Mouse (Mus musculus) hindbrain, embryonic 11.5 days (tissue): ENCODE measurements around the gene Kmt5a. TPM values are rescaled to one million over a fixed set of nuclear protein-coding genes. Genes with fewer than 3 reads are reported as not detected.

Experiments used
- ATAC-seq: fragments of 200-750 bp; cut with Nextera tagmentation; 2 replicates; pipeline ENCODE4 v1.8.0; 2017; ENCODE audit warnings: mild to moderate bottlenecking, moderate TSS enrichment, moderate library complexity; ENCODE audit not compliant: low FRiP score
- DNase-seq: peaks from one replicate; pipeline ENCODE4 v3.0.0-alpha.2; 2015; ENCODE audit warnings: low spot score
- H3K27ac ChIP-seq: fragments of 300-500 bp; sonication (generic); 2 replicates; pipeline ENCODE4 v1.5.1; 2014; ENCODE audit warnings: mild to moderate bottlenecking, low read depth, low read length
- H3K27me3 ChIP-seq: fragments of 300-500 bp; sonication (generic); 2 replicates; pipeline ENCODE4 v1.6.1; 2014; ENCODE audit warnings: mild to moderate bottlenecking, low read length, moderate library complexity, mixed read lengths; ENCODE audit not compliant: control insufficient read depth, insufficient read depth
- H3K36me3 ChIP-seq: fragments of 300-500 bp; sonication (generic); 2 replicates; pipeline ENCODE4 v1.6.1; 2014; ENCODE audit warnings: mild to moderate bottlenecking, low read length, moderate library complexity, mixed read lengths; ENCODE audit not compliant: control insufficient read depth, insufficient read depth
- H3K4me1 ChIP-seq: fragments of 300-500 bp; sonication (generic); replicated peaks from 2 replicates; pipeline ENCODE4 v1.6.1; 2014; ENCODE audit warnings: low read length, mixed read lengths; ENCODE audit not compliant: control insufficient read depth, insufficient read depth
- H3K4me2 ChIP-seq: fragments of 300-500 bp; sonication (generic); replicated peaks from 2 replicates; pipeline ENCODE4 v1.6.1; 2014; ENCODE audit warnings: mild to moderate bottlenecking, low read depth, low read length
- H3K4me3 ChIP-seq: fragments of 300-500 bp; sonication (generic); 2 replicates; pipeline ENCODE4 v1.5.1; 2014; ENCODE audit warnings: low read depth, low read length
- H3K9ac ChIP-seq: fragments of 300-500 bp; sonication (generic); 2 replicates; pipeline ENCODE4 v1.6.1; 2014; ENCODE audit warnings: low read depth, low read length
- H3K9me3 ChIP-seq: fragments of 300-500 bp; sonication (generic); 2 replicates; pipeline ENCODE4 v1.6.1; 2016; ENCODE audit warnings: low read length; ENCODE audit not compliant: control insufficient read depth
- whole genome bisulfite sequencing: fragments of 180-500 bp; shearing (Covaris S2); extraction: QIAGEN DNeasy Blood & Tissue Kit; methylation state at CpG from one replicate; pipeline ENCODE4 v1.1.7; 2014; 5-methylcytosine and 5-hydroxymethylcytosine counted together
- polyA plus RNA-seq: library from polyadenylated mRNA; unstranded; fragments of >200 nt; fragmentation: Nextera tagmentation; extraction: Ambion mirVana; gene quantifications from 2 replicates; pipeline ENCODE4 v1.2.1, GENCODE M21; 2014

The Kmt5a gene
- polyA plus RNA-seq, 1 experiment from 2014 or later: 52.2 TPM

DNA sequence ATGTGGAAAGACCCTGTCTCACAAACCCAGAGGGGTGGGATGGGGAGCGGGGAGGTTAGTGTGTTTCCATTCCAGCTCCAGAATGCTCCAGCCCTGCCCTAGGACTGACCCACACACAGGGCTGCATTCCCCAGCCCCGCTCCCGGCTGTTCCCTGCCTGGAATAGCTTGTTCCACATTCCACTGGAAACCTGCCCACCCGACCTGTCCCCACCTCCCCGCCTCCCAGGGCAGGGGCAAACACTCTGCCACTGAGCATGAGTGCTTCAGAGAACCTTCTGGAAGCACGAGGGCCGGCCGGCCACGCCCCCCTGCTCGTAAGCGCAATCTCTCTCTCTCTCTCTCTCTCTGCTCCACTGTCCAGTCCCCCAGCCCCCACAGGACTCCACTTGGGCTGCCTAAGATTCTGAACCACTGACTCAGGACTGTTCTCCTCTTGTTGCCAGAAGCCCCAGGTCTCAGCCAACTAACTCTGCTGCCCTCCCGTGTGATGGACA, 70.1 kb downstream of the Kmt5a start:
- H3K27ac ChIP-seq: no peak overlapping the region
- 81% methylated on average over 11 of the region's 12 CpGs for WGBS

DNA sequence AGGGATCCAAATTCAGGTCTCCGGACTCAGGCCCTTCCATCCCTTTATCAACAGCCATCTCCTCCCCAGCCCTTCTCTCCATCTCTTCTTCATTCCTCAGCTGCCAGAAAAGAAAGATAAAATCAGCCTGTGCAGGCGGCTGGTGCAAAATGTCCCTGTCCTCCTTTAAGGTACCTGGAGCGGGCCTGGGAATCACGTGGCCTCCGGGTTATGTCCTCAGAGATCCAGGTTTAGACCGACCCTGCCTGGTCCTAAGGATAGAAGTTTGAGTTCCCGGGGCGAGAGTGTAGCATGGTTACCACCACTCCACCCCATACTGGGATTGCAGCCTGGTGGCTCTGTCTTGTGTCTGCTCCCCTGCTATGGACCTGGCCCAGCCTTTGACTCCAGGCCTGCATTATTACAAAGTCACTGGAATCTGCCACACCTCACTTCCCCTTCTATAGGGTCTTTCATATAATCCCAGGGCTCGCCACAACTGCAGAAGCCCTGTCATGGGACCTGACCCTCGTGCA, 70.9 kb downstream of the Kmt5a start:
- H3K4me2 ChIP-seq: no peak overlapping the region
- H3K4me1 ChIP-seq: no peaks in the 10 kb centered on the region
- 88% methylated on average over 10 of the region's 10 CpGs for WGBS
- no peak overlapping the region for H3K4me3 ChIP-seq
- H3K9me3 ChIP-seq: no peaks in the 10 kb centered on the region
- ATAC-seq: no peak
- no peak overlapping the region for H3K9ac ChIP-seq
- DNase-seq: no peak
- 0 out of 2 replicates have a peak, but pooled peaks cover 2% of the 10 kb centered on the region for H3K36me3 ChIP-seq
- H3K27ac ChIP-seq: no peak overlapping the region
- H3K27me3 ChIP-seq: no peaks in the 10 kb centered on the region

More for the DNA sequence above, 70.1 kb downstream of the Kmt5a start:
- DNase-seq: no peak
- H3K4me3 ChIP-seq: no peak overlapping the region
- H3K27me3 ChIP-seq: no peaks in the 10 kb centered on the region
- H3K9me3 ChIP-seq: no peaks in the 10 kb centered on the region
- H3K4me1 ChIP-seq: no peaks in the 10 kb centered on the region
- ATAC-seq: no peak
- H3K36me3 ChIP-seq: no peaks in the 10 kb centered on the region
- H3K4me2 ChIP-seq: no peak overlapping the region
- no peak overlapping the region for H3K9ac ChIP-seq

Other genes starting within 250 kb of the Kmt5a start
- 5.1 and 6.0 TPM in 2 replicates for gene Pitpnm2, start 190.2 kb upstream of the Kmt5a start, polyA plus RNA-seq
- 15.5 and 20.5 TPM in 2 replicates for gene Mphosph9, start 112.0 kb upstream of the Kmt5a start, polyA plus RNA-seq
- gene 2810006K23Rik, start 111.8 kb upstream of the Kmt5a start, polyA plus RNA-seq: 17.4 and 19.7 TPM in 2 replicates
- gene Cdk2ap1, start 76.8 kb upstream of the Kmt5a start, polyA plus RNA-seq: 155 and 243 TPM in 2 replicates
- gene Sbno1, start 13.9 kb upstream of the Kmt5a start, polyA plus RNA-seq: 92.9 and 116 TPM in 2 replicates
- 19.2 and 20.8 TPM in 2 replicates for gene Rilpl2, start 38.4 kb downstream of the Kmt5a start, polyA plus RNA-seq
- gene Snrnp35, start 43.2 kb downstream of the Kmt5a start, polyA plus RNA-seq: 15.2 and 15.7 TPM in 2 replicates
- gene Rilpl1, start 91.5 kb downstream of the Kmt5a start, polyA plus RNA-seq: 16.4 and 20.7 TPM in 2 replicates
- gene Tmed2, start 100.8 kb downstream of the Kmt5a start, polyA plus RNA-seq: 474 and 506 TPM in 2 replicates
- gene Ddx55, start 112.9 kb downstream of the Kmt5a start, polyA plus RNA-seq: 15.6 and 17.6 TPM in 2 replicates
- gene Eif2b1, start 139.2 kb downstream of the Kmt5a start, polyA plus RNA-seq: 82.2 and 83.5 TPM in 2 replicates
- 74.7 and 74.9 TPM in 2 replicates for gene Gtf2h3, start 139.2 kb downstream of the Kmt5a start, polyA plus RNA-seq
- gene Atp6v0a2, start 188.6 kb downstream of the Kmt5a start, polyA plus RNA-seq: 41.8 and 43.8 TPM in 2 replicates